Mouse (Mus musculus): ENCODE measurements around the gene Pym1.

The Pym1 gene

DNA sequence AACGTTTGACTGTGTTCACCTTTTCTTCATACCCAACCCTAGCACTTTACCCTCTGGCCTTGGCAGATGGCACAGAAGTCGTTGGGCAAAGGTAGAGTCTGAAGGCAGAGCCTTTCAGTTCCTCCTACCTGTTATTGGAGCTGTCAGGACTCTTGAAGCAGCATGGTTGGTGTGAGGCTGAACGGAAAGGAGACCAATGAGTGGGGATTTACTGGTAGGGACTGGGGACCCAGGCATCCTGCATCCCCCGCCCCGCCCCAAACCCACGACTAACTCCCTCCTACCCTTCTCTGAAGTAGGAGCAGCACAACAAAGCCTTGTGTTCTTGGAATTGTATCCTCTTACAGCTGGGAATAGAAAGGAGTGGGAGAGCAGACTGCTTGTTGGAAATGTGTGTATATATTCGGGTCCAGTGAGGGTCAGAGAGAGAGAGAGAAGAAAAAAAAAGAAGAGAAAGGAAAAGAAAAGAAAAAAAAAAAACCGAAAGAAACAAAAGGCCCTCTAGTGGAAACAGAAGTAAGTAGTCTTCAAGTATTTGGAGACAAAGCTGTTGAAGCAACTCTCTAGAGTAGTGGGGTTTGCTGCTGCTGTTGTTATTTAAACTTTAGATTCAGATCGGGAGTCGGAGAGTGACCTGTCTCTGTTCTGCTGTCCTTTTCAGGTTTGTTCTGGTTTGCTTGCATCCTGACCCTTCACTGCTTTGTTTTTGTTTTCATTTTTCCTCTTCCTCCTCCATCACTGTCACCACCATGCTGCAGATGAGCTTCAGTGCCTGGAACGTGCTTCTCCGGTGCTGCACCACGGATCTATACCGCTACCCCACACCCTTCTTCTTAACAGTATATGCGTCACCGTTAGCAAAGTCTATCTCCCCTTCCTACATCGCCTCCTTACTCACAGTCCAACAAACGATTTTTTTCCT lies 2.7 kb upstream of the Pym1 start, which contains the start of gene Dgka:
Gene Dgka, minus strand, starts transcription at position 176 of the 922 bp plus-strand sequence.
- no peak for DNase-seq (ENCODE audit: low spot score in 2 of 2)

DNA sequence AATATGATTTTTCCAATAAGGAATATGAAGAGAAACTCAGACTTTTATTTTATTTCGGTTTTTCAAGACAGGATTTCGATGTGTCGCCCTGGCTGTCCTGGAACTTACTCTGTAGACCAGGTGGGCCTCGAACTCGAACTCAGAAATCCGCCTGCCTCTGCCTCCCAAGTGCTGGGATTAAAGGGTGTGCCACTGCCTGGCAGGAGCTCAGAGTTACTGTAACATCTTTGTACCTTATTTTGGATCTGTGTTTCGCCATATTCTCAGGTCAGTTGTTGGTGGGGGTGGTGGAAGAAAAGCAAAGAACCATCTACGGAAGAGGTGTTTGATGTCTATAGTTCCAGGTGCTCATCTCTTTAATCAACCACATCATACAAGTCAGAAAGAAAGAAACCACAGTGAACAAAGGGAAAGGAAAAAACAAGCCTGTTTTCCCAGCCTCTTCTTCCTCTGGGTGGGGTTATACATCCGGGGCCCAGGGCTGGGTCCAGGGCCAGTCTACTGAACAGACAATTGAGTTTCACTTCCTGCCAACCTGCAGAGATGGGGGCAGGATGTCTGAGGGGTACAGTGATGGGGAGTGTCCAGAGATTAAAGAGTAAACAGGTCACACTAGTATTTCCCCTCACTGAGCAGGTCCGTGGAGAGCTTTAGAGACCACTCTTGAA lies 1.6 kb upstream of the Pym1 start:
- DNase-seq (ENCODE audit: low spot score in 2 of 2), result no peak

GRCm38 (mm10) chr10:128746972-128747645 lies 580 bp upstream of the Pym1 start:
- no peak for DNase-seq (ENCODE audit: low spot score in 2 of 2)

GRCm38 (mm10) chr10:128748252-128748864 lies 669 bp downstream of the Pym1 start:
- DNase-seq (ENCODE audit: low spot score in 2 of 2), result peak; percentile 42 to 79

- no peak for DNase-seq (ENCODE audit: low spot score in 2 of 2)
These were observed 25.2 kb downstream of the Pym1 start for GRCm38 (mm10) chr10:128772895-128773294.

DNA sequence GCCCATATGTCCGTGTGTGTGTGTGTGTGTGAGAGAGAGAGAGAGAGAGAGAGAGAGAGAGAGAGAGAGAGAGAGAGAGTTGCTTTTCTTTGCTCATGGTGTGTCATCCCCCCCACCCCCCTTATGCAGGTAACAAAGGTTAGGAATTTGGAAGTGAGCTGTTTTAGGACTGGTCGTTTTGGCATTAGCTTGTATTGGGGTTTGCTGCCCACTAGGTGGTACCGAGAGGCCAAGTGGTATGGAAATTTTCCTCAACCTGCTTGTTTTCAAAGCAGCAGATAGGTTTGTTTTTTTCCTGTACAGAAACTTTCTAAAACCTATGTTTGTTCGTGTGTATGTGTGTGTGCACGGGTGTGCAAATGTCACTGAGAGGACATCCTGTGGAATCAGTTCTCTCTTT lies 26.0 kb downstream of the Pym1 start:
- no peak for DNase-seq (ENCODE audit: low spot score in 2 of 2)

DNA sequence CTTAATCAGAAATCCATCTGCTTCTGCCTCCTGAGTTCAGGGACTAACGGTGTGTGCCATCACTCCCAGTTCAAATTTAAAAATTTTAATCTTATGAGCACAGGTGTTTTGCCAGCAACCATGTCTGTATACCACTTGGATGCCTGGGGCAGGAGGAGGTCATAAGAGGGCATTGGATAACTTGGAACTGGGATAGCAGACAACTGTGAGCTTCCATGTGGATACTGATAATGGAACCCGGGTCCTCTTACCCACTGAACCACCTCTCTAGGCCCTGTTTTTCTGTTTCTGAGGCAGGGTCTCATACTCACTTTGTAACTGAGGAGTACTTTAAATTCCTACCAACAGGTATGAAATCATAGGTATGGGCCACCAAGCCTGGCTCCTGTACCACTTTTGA lies 30.8 kb downstream of the Pym1 start:
- DNase-seq (ENCODE audit: low spot score in 2 of 2), result no peak

- no peak for DNase-seq (ENCODE audit: low spot score in 2 of 2)
These were observed 31.5 kb downstream of the Pym1 start for GRCm38 (mm10) chr10:128779011-128779795.

GRCm38 (mm10) chr10:128780200-128780599 lies 32.5 kb downstream of the Pym1 start:
- DNase-seq (ENCODE audit: low spot score in 2 of 2), result no peak

- DNase-seq (ENCODE audit: low spot score in 2 of 2), result no peak
These were observed 42.9 kb downstream of the Pym1 start, which contains the start of gene Mmp19 for GRCm38 (mm10) chr10:128790398-128791124. Mmp19 (plus strand) TSS chr10:128790910.

- no peak for DNase-seq (ENCODE audit: low spot score in 2 of 2)
These were observed 44.4 kb downstream of the Pym1 start for GRCm38 (mm10) chr10:128792041-128792440.

- DNase-seq (ENCODE audit: low spot score in 2 of 2), result no peak
These were observed 45.6 kb downstream of the Pym1 start for GRCm38 (mm10) chr10:128793258-128793657.

DNA sequence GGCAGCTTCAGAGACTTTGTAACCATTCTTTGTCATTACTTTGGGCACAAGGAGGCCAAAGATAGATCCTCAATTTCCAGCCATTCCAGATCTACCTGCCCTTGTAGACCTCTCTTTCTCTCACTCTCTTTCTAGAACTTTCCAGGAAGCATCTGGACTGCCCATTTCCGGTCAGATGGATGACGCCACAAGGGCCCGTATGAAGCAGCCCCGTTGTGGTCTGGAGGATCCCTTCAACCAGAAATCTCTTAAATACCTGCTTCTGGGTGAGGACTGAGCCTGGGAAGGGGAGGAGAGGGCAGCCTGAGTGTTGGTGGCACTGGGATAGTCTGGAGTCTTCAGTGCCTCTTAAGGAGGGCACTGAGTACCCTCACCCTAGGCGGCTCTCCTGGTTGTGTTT lies 46.7 kb downstream of the Pym1 start:
- DNase-seq (ENCODE audit: low spot score in 2 of 2), result no peak

- peak in 1 of 2 experiments; percentile 6 for DNase-seq (ENCODE audit: low spot score in 2 of 2)
These were observed 47.9 kb downstream of the Pym1 start for GRCm38 (mm10) chr10:128795581-128795980.

DNA sequence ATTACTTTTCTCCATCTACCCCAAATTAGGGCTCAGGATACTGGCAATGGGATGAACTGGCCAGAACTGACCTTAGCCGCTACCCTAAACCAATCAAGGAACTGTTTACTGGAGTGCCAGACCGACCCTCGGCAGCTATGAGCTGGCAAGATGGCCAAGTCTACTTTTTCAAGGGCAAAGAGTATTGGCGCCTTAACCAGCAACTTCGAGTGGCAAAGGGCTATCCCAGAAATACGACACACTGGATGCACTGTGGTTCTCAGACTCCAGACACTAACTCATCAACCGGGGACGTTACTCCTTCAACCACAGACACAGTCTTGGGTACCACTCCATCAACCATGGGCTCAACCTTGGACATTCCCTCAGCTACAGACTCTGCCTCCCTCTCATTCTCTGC lies 51.0 kb downstream of the Pym1 start:
- DNase-seq (ENCODE audit: low spot score in 2 of 2), result no peak

GRCm38 (mm10) chr10:128801981-128802495 lies 54.3 kb downstream of the Pym1 start:
- no peak for DNase-seq (ENCODE audit: low spot score in 2 of 2)

- DNase-seq (ENCODE audit: low spot score in 2 of 2), result no peak
These were observed 55.3 kb downstream of the Pym1 start for GRCm38 (mm10) chr10:128802956-128803355.

DNA sequence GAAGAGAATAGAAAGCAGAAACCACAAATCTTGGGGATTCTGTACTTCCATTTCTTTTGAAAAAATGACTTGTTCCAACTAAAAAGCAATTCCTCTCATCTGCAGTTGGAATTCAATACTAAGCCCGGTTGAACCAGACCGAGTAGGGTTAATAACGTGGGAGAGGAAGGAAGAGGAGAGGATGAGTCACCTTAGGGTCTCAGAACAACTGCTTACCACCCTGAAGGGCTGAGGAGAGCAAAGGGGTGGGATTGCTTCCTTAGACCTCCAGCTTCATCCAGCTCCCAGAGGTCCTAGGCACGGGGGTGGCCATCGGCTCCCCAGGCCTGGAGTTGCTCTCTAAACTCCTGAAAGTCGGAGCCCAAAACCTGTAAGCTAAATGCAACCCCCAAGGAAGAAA lies 55.7 kb downstream of the Pym1 start:
- peak in 1 of 2 experiments; percentile 8 for DNase-seq (ENCODE audit: low spot score in 2 of 2)

GRCm38 (mm10) chr10:128803771-128804270 lies 56.1 kb downstream of the Pym1 start, which contains the start of gene Dnajc14:
Dnajc14 (plus strand) TSS chr10:128804062.
- DNase-seq (ENCODE audit: low spot score in 2 of 2), result peak in 1 of 2 experiments; percentile 57
